Mouse (Mus musculus) forebrain, embryonic 14.5 days (tissue): ENCODE data around the gene Cd63. TPM values are rescaled to one million over a fixed set of nuclear protein-coding genes. Genes with fewer than 3 reads are reported as not detected.

Experiments
- ATAC-seq: fragments of 200-750 bp; cut with Nextera tagmentation; 2 replicates; pipeline ENCODE4 v1.8.0; 2017; ENCODE audit warnings: mild to moderate bottlenecking, moderate library complexity
- DNase-seq: peaks from one replicate; pipeline ENCODE4 v3.0.0-alpha.2; 2015; ENCODE audit warnings: low spot score
- H3K27ac ChIP-seq: fragments of 300-500 bp; sonication (generic); 2 replicates; pipeline ENCODE4 v1.5.1; 2014; ENCODE audit warnings: low read depth, mild to moderate bottlenecking, control low read depth, low read length, moderate library complexity
- H3K27me3 ChIP-seq: fragments of 300-500 bp; sonication (generic); replicated peaks from 2 replicates; pipeline ENCODE4 v1.6.1; 2014; ENCODE audit warnings: low read length, control low read depth, mixed read lengths; ENCODE audit not compliant: control insufficient read depth, insufficient read depth
- H3K36me3 ChIP-seq: fragments of 300-500 bp; sonication (generic); 2 replicates; pipeline ENCODE4 v1.6.1; 2014; ENCODE audit warnings: low read length, control low read depth; ENCODE audit not compliant: control insufficient read depth, insufficient read depth
- H3K4me1 ChIP-seq: fragments of 300-500 bp; sonication (generic); 2 replicates; pipeline ENCODE4 v1.6.1; 2014; ENCODE audit warnings: antibody characterized with exemption, low read length, control low read depth; ENCODE audit not compliant: control insufficient read depth, insufficient read depth
- H3K4me2 ChIP-seq: fragments of 300-500 bp; sonication (generic); 2 replicates; pipeline ENCODE4 v1.6.1; 2014; ENCODE audit warnings: mild to moderate bottlenecking, control low read depth, low read length
- H3K4me3 ChIP-seq: fragments of 300-500 bp; sonication (generic); 2 replicates; pipeline ENCODE4 v1.5.1; 2014; ENCODE audit warnings: low read depth, low read length, control low read depth
- H3K9ac ChIP-seq: fragments of 300-500 bp; sonication (generic); 2 replicates; pipeline ENCODE4 v1.6.1; 2014; ENCODE audit warnings: mild to moderate bottlenecking, low read length, control low read depth, moderate library complexity
- H3K9me3 ChIP-seq: fragments of 300-500 bp; sonication (generic); replicated peaks from 2 replicates; pipeline ENCODE4 v1.6.1; 2016; ENCODE audit warnings: low read length, control low read depth, mixed read lengths; ENCODE audit not compliant: control insufficient read depth
- WGBS: fragments of 180-500 bp; shearing (Covaris S2); extraction: QIAGEN DNeasy Blood & Tissue Kit; methylation state at CpG from one replicate; pipeline ENCODE4 v1.1.7; 2014; 5-methylcytosine and 5-hydroxymethylcytosine counted together
- polyA plus RNA-seq: library from polyadenylated mRNA; unstranded; fragments of >200 nt; fragmentation: Nextera tagmentation; extraction: Ambion mirVana; gene quantifications from 2 replicates; pipeline ENCODE4 v1.2.1, GENCODE M21; 2014

Cd63 gene
- polyA plus RNA-seq: 122 and 126 TPM in 2 replicates

DNA sequence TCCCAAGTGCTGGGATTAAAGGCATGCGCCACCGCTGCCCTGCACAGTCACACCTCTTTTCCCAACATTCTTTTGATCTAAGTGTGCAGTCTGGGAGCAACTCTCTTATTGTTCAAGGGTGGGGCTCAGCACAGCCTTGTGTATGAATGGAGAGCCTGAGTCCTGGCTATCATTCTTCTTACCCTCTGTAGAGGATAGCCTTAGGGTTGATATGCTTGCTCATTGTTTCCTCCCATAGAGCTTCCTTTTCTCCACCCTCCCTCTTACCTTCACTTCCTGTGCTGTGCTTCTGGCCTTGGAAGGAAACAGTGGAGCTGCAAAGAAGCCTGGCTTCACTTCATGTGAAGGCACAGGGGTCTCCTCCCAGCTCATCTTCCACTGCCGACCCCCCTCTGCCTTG lies at the start of gene Cd63:
TSS of gene Cd63 (plus strand) at position 292 of the 400 bp plus-strand sequence.
- H3K36me3 ChIP-seq: no peaks in the 10 kb centered on the region
- DNase-seq (no peak), ATAC-seq (no peak)
- H3K27me3 ChIP-seq: peaks cover 4% of the 10 kb centered on the region
- no peak within 1 kb of the TSS for H3K9ac ChIP-seq
- no peak within 1 kb of the TSS for H3K27ac ChIP-seq
- no peak within 1 kb of the TSS for H3K4me2 ChIP-seq
- H3K4me1 ChIP-seq: peaks cover 3% of the 10 kb centered on the region; the same call in 1 of the 2 replicates
- H3K9me3 ChIP-seq: no peaks in the 10 kb centered on the region
- H3K4me3 ChIP-seq: no peak within 1 kb of the TSS
- 80% methylated on average over 3 of the region's 3 CpGs for WGBS

DNA sequence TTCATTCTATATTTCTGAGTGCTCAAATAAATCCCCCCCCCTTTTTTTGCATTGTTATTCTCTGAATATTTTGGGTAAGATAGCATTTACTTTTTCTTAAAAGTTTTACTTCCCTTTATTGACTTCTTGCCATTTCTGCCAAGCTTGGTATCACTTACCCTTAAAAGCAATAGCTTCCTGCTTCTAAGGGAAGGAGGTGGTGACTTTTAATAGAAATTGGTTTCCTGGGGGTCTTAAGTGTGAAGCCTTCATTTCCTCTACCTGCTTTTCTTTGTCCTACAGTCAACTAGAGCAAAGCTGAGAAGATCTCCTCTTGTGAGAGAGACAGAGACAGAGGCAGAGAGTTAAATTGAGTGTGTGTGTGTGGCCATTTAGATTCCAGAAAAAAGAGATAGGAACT lies 39.6 kb upstream of the Cd63 start:
- Histone ChIP-seq H3K9ac (no peak overlapping the region), H3K27me3 (no peaks in the 10 kb centered on the region), H3K36me3 (peaks cover 54% of the 10 kb centered on the region), H3K4me1 (no peaks in the 10 kb centered on the region), H3K9me3 (no peaks in the 10 kb centered on the region), H3K4me2 (no peak overlapping the region), H3K27ac (no peak overlapping the region), H3K4me3 (no peak overlapping the region)
- DNase-seq: no peak
- ATAC-seq: no peak

DNA sequence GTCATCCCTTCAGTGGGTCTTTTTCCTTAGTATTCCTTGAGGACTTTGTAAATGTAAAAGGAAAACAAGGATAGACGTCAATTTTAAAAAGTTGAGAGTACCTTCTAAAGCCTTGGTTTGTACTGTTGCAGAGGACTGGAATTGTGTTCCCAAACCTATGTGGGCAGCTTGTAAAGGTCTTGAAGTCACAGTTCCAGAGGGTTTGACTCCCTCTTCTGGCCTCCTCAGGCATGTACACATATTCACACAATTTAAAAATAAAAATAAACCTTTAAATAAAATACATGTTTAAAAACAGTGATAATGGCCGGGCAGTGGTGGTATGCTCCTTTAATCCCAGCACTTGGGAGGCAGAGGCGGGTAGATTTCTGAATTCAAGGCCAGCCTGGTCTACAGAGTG lies 34.7 kb upstream of the Cd63 start:
- WGBS: 92% methylated on average over 3 of the region's 3 CpGs
- Histone ChIP-seq H3K27ac (no peak overlapping the region), H3K36me3 (peaks cover 21% of the 10 kb centered on the region), H3K9me3 (no peaks in the 10 kb centered on the region), H3K4me2 (no peak overlapping the region), H3K27me3 (no peaks in the 10 kb centered on the region), H3K4me1 (no peaks in the 10 kb centered on the region), H3K9ac (no peak overlapping the region), H3K4me3 (no peak overlapping the region)
- ATAC-seq: no peak
- DNase-seq: no peak

DNA sequence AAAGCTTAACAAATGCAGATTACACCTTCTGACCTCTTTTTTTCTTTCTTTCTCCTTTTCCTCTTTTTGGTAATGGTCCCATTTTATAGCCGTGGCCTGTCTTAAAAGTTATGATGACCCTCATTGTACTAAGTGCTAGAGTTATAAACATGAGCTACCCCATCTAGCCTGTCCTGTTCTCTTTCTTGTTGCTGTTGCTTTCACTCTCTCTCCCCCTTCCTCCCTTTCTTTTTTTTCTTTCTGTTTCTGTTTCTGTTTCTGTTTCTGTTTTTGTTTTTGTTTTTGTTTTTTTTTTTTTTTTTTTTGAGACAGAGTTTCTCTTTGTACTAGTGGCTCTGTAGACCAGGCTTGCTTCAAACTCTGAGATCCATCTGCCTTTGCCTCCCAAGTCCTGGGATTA lies 34.3 kb upstream of the Cd63 start:
- no peaks in the 10 kb centered on the region for H3K9me3 ChIP-seq
- no peak overlapping the region for H3K9ac ChIP-seq
- ATAC-seq (no peak), DNase-seq (no peak)
- no peaks in the 10 kb centered on the region for H3K4me1 ChIP-seq
- H3K27me3 ChIP-seq: no peaks in the 10 kb centered on the region
- 89% methylated on average over 1 of the region's 1 CpGs for WGBS
- peaks cover 25% of the 10 kb centered on the region for H3K36me3 ChIP-seq
- no peak overlapping the region for H3K4me3 ChIP-seq
- no peak overlapping the region for H3K4me2 ChIP-seq
- no peak overlapping the region for H3K27ac ChIP-seq

DNA sequence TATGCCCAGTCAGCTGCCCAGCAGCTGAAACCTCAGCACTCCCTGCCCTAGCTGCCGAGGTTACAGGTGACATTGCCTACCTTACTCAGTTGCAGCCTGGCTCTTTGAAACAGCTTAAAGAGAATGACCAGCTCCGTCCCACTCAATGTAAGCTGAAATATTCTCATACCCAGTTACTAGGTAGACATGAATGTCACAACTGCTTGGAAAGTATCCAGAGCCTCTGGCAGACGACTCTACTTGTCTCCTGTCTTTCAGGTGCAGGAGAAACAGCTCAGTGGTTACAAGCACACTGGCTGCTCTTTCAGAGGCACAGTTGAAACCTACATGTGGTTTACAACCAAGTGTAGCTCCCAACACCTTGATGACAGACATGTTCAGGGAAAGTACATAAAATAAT lies 30.4 kb upstream of the Cd63 start:
- peaks cover 38% of the 10 kb centered on the region for H3K36me3 ChIP-seq
- H3K4me2 ChIP-seq: no peak overlapping the region
- no peak overlapping the region for H3K4me3 ChIP-seq
- WGBS: 85% methylated on average over 3 of the region's 3 CpGs
- H3K9ac ChIP-seq: no peak overlapping the region
- ATAC-seq (no peak), DNase-seq (no peak)
- no peaks in the 10 kb centered on the region for H3K4me1 ChIP-seq
- H3K27ac ChIP-seq: no peak overlapping the region
- H3K27me3 ChIP-seq: no peaks in the 10 kb centered on the region
- H3K9me3 ChIP-seq: no peaks in the 10 kb centered on the region

DNA sequence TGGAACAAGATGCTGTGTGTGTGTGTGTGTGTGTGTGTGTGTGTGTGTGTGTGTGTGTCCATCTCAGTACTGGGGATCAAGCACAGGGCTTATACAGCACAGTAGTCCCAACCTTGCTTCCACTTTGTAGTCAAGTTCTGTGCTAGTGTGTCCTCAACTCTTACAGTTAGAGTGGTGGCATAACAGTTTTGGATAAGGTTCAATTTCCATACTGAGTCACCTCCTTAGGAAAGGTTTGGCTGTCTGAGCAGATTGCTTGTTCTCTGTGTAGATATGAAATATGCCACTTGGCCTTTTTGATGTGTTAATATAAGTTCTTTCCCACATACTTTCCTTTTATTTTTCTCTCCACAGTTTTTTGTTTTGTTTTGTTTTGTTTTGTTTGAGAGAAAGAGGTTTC lies 22.5 kb upstream of the Cd63 start:
- no peak for DNase-seq
- Histone ChIP-seq H3K4me2 (no peak overlapping the region), H3K27ac (no peak overlapping the region), H3K27me3 (no peaks in the 10 kb centered on the region), H3K4me1 (no peaks in the 10 kb centered on the region), H3K36me3 (peaks cover 49% of the 10 kb centered on the region), H3K9ac (no peak overlapping the region), H3K4me3 (no peak overlapping the region), H3K9me3 (no peaks in the 10 kb centered on the region)
- ATAC-seq: no peak

DNA sequence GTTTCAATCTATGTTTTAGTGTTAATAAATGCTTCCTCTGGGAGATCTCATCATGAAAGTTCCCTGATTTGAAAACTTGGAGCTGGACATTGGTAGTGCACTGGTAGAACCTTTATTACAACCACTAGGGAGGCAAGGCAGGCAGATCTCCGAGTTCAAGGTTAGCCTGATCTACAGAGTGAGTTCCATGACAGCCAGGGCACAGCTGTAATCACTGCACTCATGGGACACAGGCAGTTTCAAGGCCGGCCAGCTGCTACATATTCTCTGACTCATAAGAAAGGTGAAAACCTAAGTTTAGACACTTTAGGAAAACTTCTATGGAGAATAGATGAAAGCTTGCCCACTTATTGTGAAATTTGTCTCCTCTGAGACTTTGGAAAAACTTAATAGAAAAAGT lies 22.0 kb upstream of the Cd63 start:
- no peak overlapping the region for H3K4me3 ChIP-seq
- peaks cover 45% of the 10 kb centered on the region for H3K36me3 ChIP-seq
- H3K9ac ChIP-seq: no peak overlapping the region
- no peaks in the 10 kb centered on the region for H3K27me3 ChIP-seq
- no peaks in the 10 kb centered on the region for H3K4me1 ChIP-seq
- no peak for ATAC-seq
- 99% methylated on average over 2 of the region's 2 CpGs for WGBS
- no peak overlapping the region for H3K27ac ChIP-seq
- DNase-seq: no peak
- no peaks in the 10 kb centered on the region for H3K9me3 ChIP-seq
- no peak overlapping the region for H3K4me2 ChIP-seq

DNA sequence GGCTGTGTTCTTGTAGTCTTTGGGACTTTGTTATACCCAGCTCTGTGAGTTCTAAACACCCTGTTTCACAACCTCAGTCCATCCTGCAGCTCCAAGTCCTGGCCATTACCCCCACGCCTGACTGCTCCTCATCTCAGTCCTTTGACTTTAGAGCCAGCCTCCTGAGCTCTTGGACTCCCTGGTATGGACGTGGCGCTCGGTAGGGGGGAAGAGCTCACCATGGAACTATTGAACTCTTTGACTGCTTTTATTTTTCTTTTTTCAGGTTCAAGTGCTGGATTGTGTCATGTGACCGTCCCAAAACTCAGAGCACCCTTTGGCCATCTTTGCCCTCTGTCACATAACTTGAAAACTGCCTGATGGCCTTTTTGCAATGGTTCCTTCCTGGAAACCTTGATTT lies 18.7 kb upstream of the Cd63 start:
- WGBS: 77% methylated on average over 5 of the region's 5 CpGs
- H3K36me3 ChIP-seq: peaks cover 60% of the 10 kb centered on the region
- no peak overlapping the region for H3K27ac ChIP-seq
- no peak overlapping the region for H3K4me3 ChIP-seq
- no peak for ATAC-seq
- no peak for DNase-seq
- H3K9me3 ChIP-seq: no peaks in the 10 kb centered on the region
- no peaks in the 10 kb centered on the region for H3K27me3 ChIP-seq
- no peak overlapping the region for H3K4me2 ChIP-seq
- H3K9ac ChIP-seq: no peak overlapping the region
- no peaks in the 10 kb centered on the region for H3K4me1 ChIP-seq

DNA sequence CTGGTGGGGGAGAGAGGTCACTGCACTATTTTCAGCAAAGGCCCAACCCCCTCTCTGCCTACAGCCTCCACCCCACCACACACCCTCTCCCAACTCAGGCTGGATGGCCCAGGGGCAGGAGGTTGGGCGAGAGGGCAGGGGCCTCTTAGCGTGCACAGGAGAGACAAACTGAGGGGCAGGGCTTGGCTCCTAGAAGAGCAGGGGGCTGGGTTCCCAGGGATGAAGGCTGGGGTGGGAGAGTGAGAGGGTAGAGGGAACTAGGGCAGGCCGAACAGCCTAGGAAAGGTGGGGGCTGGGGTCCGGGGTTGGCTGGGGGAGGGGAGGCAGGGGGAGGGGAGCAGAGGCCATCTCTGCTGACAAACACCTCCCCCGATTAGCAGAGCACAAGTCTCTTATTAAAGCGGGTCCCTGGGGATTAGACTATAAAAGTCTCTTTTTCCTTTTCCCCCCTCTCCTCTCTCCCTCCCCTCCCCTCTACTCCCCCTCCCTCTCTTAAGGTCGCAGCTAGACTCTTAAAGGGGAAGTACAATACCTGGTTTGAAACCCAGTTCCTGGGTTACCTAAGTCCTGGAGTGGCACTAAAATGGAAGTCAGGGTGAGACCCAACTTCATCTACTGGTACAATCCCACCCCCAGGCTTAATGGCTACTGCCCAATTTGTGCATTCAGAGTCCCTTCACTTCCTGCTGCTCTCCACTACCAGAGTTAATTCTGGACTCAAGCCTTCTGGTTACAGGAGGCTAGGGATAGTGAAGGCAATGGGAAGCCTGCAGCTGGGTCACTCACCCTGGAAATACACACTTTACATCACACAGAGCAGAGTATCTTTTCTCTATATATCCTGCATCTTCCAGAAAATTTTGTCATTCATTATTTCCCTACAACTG lies 11.6 kb upstream of the Cd63 start:
- Histone ChIP-seq H3K9me3 (no peaks in the 10 kb centered on the region), H3K9ac (peak overlapping the region; percentile 56), H3K4me1 (peaks cover 17% of the 10 kb centered on the region), H3K36me3 (peaks cover 34% of the 10 kb centered on the region), H3K27ac (peak overlapping the region; percentile 67), H3K4me3 (peak overlapping the region; percentile 65), H3K27me3 (no peaks in the 10 kb centered on the region), H3K4me2 (peak overlapping the region; percentile 88)
- peak; percentile 79 for DNase-seq
- peak; percentile 18; the same call in 1 of the 2 replicates for ATAC-seq
- 0% methylated on average over 5 of the region's 7 CpGs for WGBS
